Mouse (Mus musculus) MEL (cell line): ENCODE measurements around the gene Abcc8. TPM values are rescaled to one million over a fixed set of nuclear protein-coding genes. Genes with fewer than 3 reads are reported as not detected.

Experiments
- DNase-seq: peaks from one replicate; pipeline ENCODE4 v3.0.0; 2011; ENCODE audit warnings: low read depth, low spot score
- H3K27ac ChIP-seq: 2 replicates; pipeline ENCODE4 v1.5.1; 2012; ENCODE audit warnings: low read depth, mild to moderate bottlenecking, control low read depth, low read length, moderate library complexity; ENCODE audit not compliant: control insufficient read depth
- H3K27me3 ChIP-seq, 2 experiments: fragments of 150-350 bp in 1 of 2; sonication (generic) in 1 of 2; 2 replicates each; pipeline ENCODE4 v1.6.1; 2012; ENCODE audit warnings: low read length in 2 of 2, mild to moderate bottlenecking in 2 of 2, improper control_type of control experiment in 1 of 2, moderate library complexity in 1 of 2; ENCODE audit not compliant: insufficient read depth in 2 of 2, control insufficient read depth in 1 of 2
- H3K36me3 ChIP-seq, 2 experiments: 2 replicates each; pipeline ENCODE4 v1.6.1; 2012 to 2014; ENCODE audit warnings: low read length in 2 of 2, improper control_type of control experiment in 1 of 2, inconsistent platforms in 1 of 2, mild to moderate bottlenecking in 1 of 2; ENCODE audit not compliant: insufficient read depth in 2 of 2, control insufficient read depth in 1 of 2
- H3K4me1 ChIP-seq, 2 experiments: fragments of 150-350 bp in 1 of 2; sonication (generic) in 1 of 2; 2 replicates each; pipeline ENCODE4 v1.6.1; 2012; ENCODE audit warnings: low read length in 2 of 2, improper control_type of control experiment in 1 of 2, mild to moderate bottlenecking in 1 of 2; ENCODE audit not compliant: insufficient read depth in 2 of 2, control insufficient read depth in 1 of 2
- H3K4me3 ChIP-seq, 2 experiments: fragments of 150-350 bp in 1 of 2; sonication (generic) in 1 of 2; 2 replicates each; pipeline ENCODE4 v1.5.1; 2012; ENCODE audit warnings: low read depth in 2 of 2, low read length in 2 of 2, mild to moderate bottlenecking in 2 of 2, moderate library complexity in 2 of 2, control low read depth in 1 of 2, improper control_type of control experiment in 1 of 2; ENCODE audit not compliant: control insufficient read depth in 1 of 2, insufficient read depth in 1 of 2
- H3K79me2 ChIP-seq: 2 replicates; pipeline ENCODE4 v1.6.1; 2012; ENCODE audit warnings: mild to moderate bottlenecking, low read length, moderate library complexity; ENCODE audit not compliant: control insufficient read depth, poor library complexity, insufficient read depth
- H3K9ac ChIP-seq: 2 replicates; pipeline ENCODE4 v1.6.1; 2012; ENCODE audit warnings: low read depth, mild to moderate bottlenecking, control low read depth, low read length, moderate library complexity; ENCODE audit not compliant: control insufficient read depth, poor library complexity, severe bottlenecking
- H3K9me3 ChIP-seq: fragments of 150-350 bp; sonication (generic); replicated peaks from 2 replicates; pipeline ENCODE4 v1.6.1; 2012; ENCODE audit warnings: mild to moderate bottlenecking, low read length, improper control_type of control experiment, moderate library complexity; ENCODE audit not compliant: insufficient read depth
- CHD1 ChIP-seq: IDR thresholded peaks from 2 replicates; pipeline ENCODE4 v1.6.1; 2012; ENCODE audit warnings: low read depth, mild to moderate bottlenecking, inconsistent platforms, low read length, improper control_type of control experiment
- EP300 ChIP-seq, 2 experiments: IDR thresholded peaks; 2 replicates each; pipeline ENCODE4 v1.6.1; 2011; ENCODE audit warnings: improper control_type of control experiment in 2 of 2, low read length in 2 of 2, low read depth in 1 of 2, mild to moderate bottlenecking in 1 of 2
- HCFC1 ChIP-seq: IDR thresholded peaks from 2 replicates; pipeline ENCODE4 v1.6.1; 2012; ENCODE audit warnings: low read depth, mild to moderate bottlenecking, inconsistent platforms, low read length, improper control_type of control experiment, moderate library complexity
- MYC ChIP-seq: IDR thresholded peaks from 2 replicates; pipeline ENCODE4 v1.6.1; 2011; ENCODE audit warnings: low read depth, mild to moderate bottlenecking, low read length, improper control_type of control experiment, moderate library complexity
- POLR2AphosphoS2 ChIP-seq: IDR thresholded peaks from 2 replicates; pipeline ENCODE4 v1.6.1; 2011; ENCODE audit warnings: low read length, improper control_type of control experiment
- SIN3A ChIP-seq: IDR thresholded peaks from 2 replicates; pipeline ENCODE4 v1.6.1; 2012; ENCODE audit warnings: low read length, improper control_type of control experiment, inconsistent platforms
- TBP ChIP-seq: IDR thresholded peaks from 2 replicates; pipeline ENCODE4 v1.8.0; 2011; ENCODE audit warnings: low read depth, low read length, improper control_type of control experiment
- USF2 ChIP-seq, 2 experiments: IDR thresholded peaks; 2 replicates each; pipeline ENCODE4 v1.6.1; 2011 to 2012; ENCODE audit warnings: improper control_type of control experiment in 2 of 2, low read length in 2 of 2, borderline replicate concordance in 1 of 2, inconsistent platforms in 1 of 2, low read depth in 1 of 2, mild to moderate bottlenecking in 1 of 2; ENCODE audit not compliant: insufficient read depth in 1 of 2
- ZC3H11A ChIP-seq: IDR thresholded peaks from 2 replicates; pipeline ENCODE4 v1.6.1; 2012; ENCODE audit warnings: low read depth, mild to moderate bottlenecking, inconsistent platforms, low read length, improper control_type of control experiment
- ZKSCAN1 ChIP-seq: IDR thresholded peaks from 2 replicates; pipeline ENCODE4 v1.6.1; 2012; ENCODE audit warnings: low read depth, mild to moderate bottlenecking, inconsistent platforms, low read length, improper control_type of control experiment, moderate library complexity
- polyA plus RNA-seq, 2 experiments: library from polyadenylated mRNA; stranded (reverse) in 1 of 2; unstranded in 1 of 2; fragments of >175 nt in 1 of 2; fragments of >200 nt in 1 of 2; gene quantifications; 2 replicates each; pipeline versions ENCODE4 v1.2.1 to v1.2.4; 2012; ENCODE audit warnings: low replicate concordance in 2 of 2, low read depth in 1 of 2; ENCODE audit not compliant: insufficient read length in 2 of 2, insufficient read depth in 1 of 2, missing spikeins in 1 of 2
- total RNA-seq: library from RNA; depleted of rRNA; stranded (reverse); fragments of 300-350 nt; gene quantifications from 2 replicates; pipeline ENCODE4 v1.2.3, GENCODE M21; 2012

Abcc8 gene
- total and polyA plus RNA-seq, 3 experiments = not detected

- no peaks in the 10 kb centered on the region for H3K79me2 ChIP-seq
- no peak for DNase-seq
- H3K27me3 ChIP-seq = no peaks in the 10 kb centered on the region
- no peak overlapping the region for H3K4me3 ChIP-seq
- peaks cover 0 to 16% of the 10 kb centered on the region in 2 experiments; a peak in 2 of 4 replicates for H3K36me3 ChIP-seq
- H3K27ac ChIP-seq = no peak overlapping the region
- no peaks in the 10 kb centered on the region for H3K4me1 ChIP-seq
- no peak overlapping the region for H3K9ac ChIP-seq
- TF ChIP-seq POLR2AphosphoS2 (no peak), TBP (no peak), USF2 (IDR thresholded peaks at IDR 0.05; ENCODE audit: borderline replicate concordance in 1 of 2, insufficient read depth in 1 of 2, low read depth in 1 of 2, low read length in 2 of 2) (no peak)
- TF ChIP-seq, all 39 proteins: peak for 0
- no peaks in the 10 kb centered on the region for H3K9me3 ChIP-seq
Measured at GRCm38 (mm10) chr7:46076844-46077243, 103.0 kb downstream of the Abcc8 start.

DNA sequence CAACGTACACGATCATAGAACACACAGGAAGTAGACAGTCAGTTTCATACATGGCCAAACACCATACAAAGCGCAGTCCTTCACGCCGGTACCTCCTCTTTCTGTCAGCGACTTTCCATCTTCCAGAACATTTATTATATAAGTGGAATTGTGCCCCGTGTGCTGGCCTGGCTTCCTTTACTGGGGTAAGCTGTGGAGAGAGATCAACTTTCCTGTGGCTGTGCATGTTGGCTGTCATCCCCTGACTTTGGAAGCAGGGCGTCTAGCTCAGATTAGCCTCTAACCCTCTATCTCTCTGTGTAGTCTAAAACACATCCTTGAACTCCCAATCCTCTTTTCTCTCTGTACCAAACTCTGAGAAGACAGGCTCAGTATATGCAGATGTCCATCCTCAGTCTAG is 111.0 kb downstream of the Abcc8 start:
- H3K36me3 ChIP-seq = peaks cover 0 to 15% of the 10 kb centered on the region in 2 experiments; a peak in 2 of 4 replicates
- no peaks in the 10 kb centered on the region for H3K9me3 ChIP-seq
- H3K79me2 ChIP-seq = no peaks in the 10 kb centered on the region
- no peak overlapping the region for H3K4me3 ChIP-seq
- H3K9ac ChIP-seq = no peak overlapping the region
- no peak for DNase-seq
- no peaks in the 10 kb centered on the region for H3K27me3 ChIP-seq
- TF ChIP-seq SIN3A = no peak
- no peak for TF ChIP-seq CHD1
- no peak overlapping the region for H3K27ac ChIP-seq
- H3K4me1 ChIP-seq = no peaks in the 10 kb centered on the region

DNA sequence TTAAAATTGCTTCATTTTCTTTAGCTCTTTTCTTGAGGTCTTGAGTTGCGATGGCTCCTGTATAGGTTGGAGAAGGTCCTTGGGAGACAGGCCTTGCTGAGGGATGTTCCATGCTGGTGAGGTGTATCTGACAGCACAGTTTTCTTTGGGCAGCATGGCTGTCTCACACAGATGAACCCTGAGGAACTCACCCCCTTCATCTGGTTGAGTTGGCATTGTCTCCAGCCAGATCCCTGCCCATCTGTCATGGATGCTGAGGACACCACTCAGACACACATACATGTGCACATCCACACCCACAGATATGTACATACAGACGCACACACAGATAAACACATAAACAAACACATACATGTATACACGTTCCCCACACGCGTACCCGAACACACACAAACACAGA is 116.5 kb downstream of the Abcc8 start:
- H3K4me1 ChIP-seq = no peaks in the 10 kb centered on the region
- H3K36me3 ChIP-seq = peaks cover 0 to 20% of the 10 kb centered on the region in 2 experiments; a peak in 2 of 4 replicates
- no peak overlapping the region for H3K9ac ChIP-seq
- TF ChIP-seq ZC3H11A = no peak
- no peak for TF ChIP-seq EP300 (IDR thresholded peaks at IDR 0.05; ENCODE audit: low read depth in 1 of 2, low read length in 2 of 2)
- no peak for TF ChIP-seq ZKSCAN1
- no peak for TF ChIP-seq HCFC1
- TF ChIP-seq MYC = no peak
- TF ChIP-seq, all 39 proteins: peak for 0
- Histone ChIP-seq H3K27ac (no peak overlapping the region), H3K79me2 (no peaks in the 10 kb centered on the region), H3K4me3 (no peak overlapping the region), H3K9me3 (no peaks in the 10 kb centered on the region), H3K27me3 (no peaks in the 10 kb centered on the region)
- no peak for DNase-seq
